Mouse (Mus musculus): ENCODE measurements at regions not wholly inside any gene's neighbourhood (a gene's known extent, or its start where the extent isn't known, plus 50 kb on each side); places are given as distances from the start of the nearest gene placed in this dataset.

GRCm38 (mm10) chr2:61245526-61245925 is 282.5 kb upstream of the Rbms1 start:
- Histone ChIP-seq H3K36me3 (ENCODE audit: control insufficient read depth, insufficient read depth, low read length) (peaks cover 1% of the 10 kb centered on the region; the same call in 1 of the 2 replicates), H3K4me1 (ENCODE audit: control insufficient read depth, insufficient read depth, low read length) (no peaks in the 10 kb centered on the region; the same call in 1 of the 2 replicates), H3K4me3 (no peak overlapping the region), H3K9ac (ENCODE audit: low read depth, low read length) (no peak overlapping the region), H3K27ac (no peak overlapping the region), H3K79me2 (replicated peaks; ENCODE audit: control insufficient read depth, insufficient read depth, low read length) (no peaks in the 10 kb centered on the region), H3K27me3 (ENCODE audit: control insufficient read depth, insufficient read depth, low read length) (no peaks in the 10 kb centered on the region)
- DNase-seq = no peak
- 92% methylated on average over 7 of the region's 7 CpGs for WGBS
- intact Hi-C loops (cut with DNase I) = no loop called here
- TF ChIP-seq POLR2A (IDR thresholded peaks at IDR 0.05; ENCODE audit: insufficient read depth, low read depth, low read length) = no peak

GRCm38 (mm10) chr2:61221676-61222075 is 258.7 kb upstream of the Rbms1 start:
- WGBS = 73% methylated on average over 3 of the region's 3 CpGs
- H3K36me3 ChIP-seq (ENCODE audit: control insufficient read depth, insufficient read depth, low read length) = no peaks in the 10 kb centered on the region
- no peaks in the 10 kb centered on the region for H3K4me1 ChIP-seq (ENCODE audit: control insufficient read depth, insufficient read depth, low read length)
- no peak overlapping the region for H3K27ac ChIP-seq
- no peaks in the 10 kb centered on the region for H3K27me3 ChIP-seq (ENCODE audit: control insufficient read depth, insufficient read depth, low read length)
- H3K4me3 ChIP-seq = no peak overlapping the region
- intact Hi-C loops (cut with DNase I) = no loop called here
- H3K79me2 ChIP-seq (replicated peaks; ENCODE audit: control insufficient read depth, insufficient read depth, low read length) = no peaks in the 10 kb centered on the region
- DNase-seq = peak in 1 of 2 experiments; percentile 3
- H3K9ac ChIP-seq (ENCODE audit: low read depth, low read length) = no peak overlapping the region
- TF ChIP-seq CTCF (IDR thresholded peaks at IDR 0.05) = no peak
- TF ChIP-seq POLR2A (IDR thresholded peaks at IDR 0.05; ENCODE audit: insufficient read depth, low read depth, low read length) = no peak
- no peak for TF ChIP-seq EP300 (IDR thresholded peaks at IDR 0.05; ENCODE audit: insufficient read depth, low read depth, low read length)

- no peak for DNase-seq
- no peak overlapping the region for H3K27ac ChIP-seq
- H3K9ac ChIP-seq (ENCODE audit: low read depth, low read length) = no peak overlapping the region
- TF ChIP-seq CTCF (IDR thresholded peaks at IDR 0.05) (no peak), EP300 (IDR thresholded peaks at IDR 0.05; ENCODE audit: insufficient read depth, low read depth, low read length) (no peak), POLR2A (IDR thresholded peaks at IDR 0.05; ENCODE audit: insufficient read depth, low read depth, low read length) (no peak)
- H3K79me2 ChIP-seq (replicated peaks; ENCODE audit: control insufficient read depth, insufficient read depth, low read length) = no peaks in the 10 kb centered on the region
- 76% methylated on average over 2 of the region's 2 CpGs for WGBS
- no peaks in the 10 kb centered on the region for H3K27me3 ChIP-seq (ENCODE audit: control insufficient read depth, insufficient read depth, low read length)
- intact Hi-C loops (cut with DNase I) = no loop called here
- no peaks in the 10 kb centered on the region for H3K4me1 ChIP-seq (ENCODE audit: control insufficient read depth, insufficient read depth, low read length)
- no peak overlapping the region for H3K4me3 ChIP-seq
- H3K36me3 ChIP-seq (ENCODE audit: control insufficient read depth, insufficient read depth, low read length) = no peaks in the 10 kb centered on the region
Observed at GRCm38 (mm10) chr2:61221157-61221556, 258.2 kb upstream of the Rbms1 start.

- no peak for DNase-seq
- H3K79me2 ChIP-seq (replicated peaks; ENCODE audit: control insufficient read depth, insufficient read depth, low read length) = no peaks in the 10 kb centered on the region
- H3K9ac ChIP-seq (ENCODE audit: low read depth, low read length) = no peak overlapping the region
- no peaks in the 10 kb centered on the region for H3K4me1 ChIP-seq (ENCODE audit: control insufficient read depth, insufficient read depth, low read length)
- no peaks in the 10 kb centered on the region for H3K36me3 ChIP-seq (ENCODE audit: control insufficient read depth, insufficient read depth, low read length)
- no peak overlapping the region for H3K4me3 ChIP-seq
- 95% methylated on average over 1 of the region's 1 CpGs for WGBS
- no peaks in the 10 kb centered on the region for H3K27me3 ChIP-seq (ENCODE audit: control insufficient read depth, insufficient read depth, low read length)
- intact Hi-C loops (cut with DNase I) = no loop called here
- TF ChIP-seq CTCF (IDR thresholded peaks at IDR 0.05) = no peak
- TF ChIP-seq POLR2A (IDR thresholded peaks at IDR 0.05; ENCODE audit: insufficient read depth, low read depth, low read length) = no peak
- TF ChIP-seq EP300 (IDR thresholded peaks at IDR 0.05; ENCODE audit: insufficient read depth, low read depth, low read length) = no peak
- H3K27ac ChIP-seq = no peak overlapping the region
Observed at GRCm38 (mm10) chr2:61213951-61214350, 251.0 kb upstream of the Rbms1 start.

- TF ChIP-seq POLR2A (IDR thresholded peaks at IDR 0.05; ENCODE audit: insufficient read depth, low read depth, low read length) (no peak), EP300 (IDR thresholded peaks at IDR 0.05; ENCODE audit: insufficient read depth, low read depth, low read length) (no peak), CTCF (IDR thresholded peaks at IDR 0.05) (no peak)
- intact Hi-C loops (cut with DNase I) = no loop called here
Observed at GRCm38 (mm10) chr2:61201387-61201786, 238.4 kb upstream of the Rbms1 start.

GRCm38 (mm10) chr2:61193976-61194375 is 231.0 kb upstream of the Rbms1 start:
- Histone ChIP-seq H3K27me3 (ENCODE audit: control insufficient read depth, insufficient read depth, low read length) (no peaks in the 10 kb centered on the region), H3K4me3 (no peak overlapping the region), H3K4me1 (ENCODE audit: control insufficient read depth, insufficient read depth, low read length) (no peaks in the 10 kb centered on the region; the same call in 1 of the 2 replicates), H3K36me3 (ENCODE audit: control insufficient read depth, insufficient read depth, low read length) (no peaks in the 10 kb centered on the region), H3K9ac (ENCODE audit: low read depth, low read length) (no peak overlapping the region), H3K79me2 (replicated peaks; ENCODE audit: control insufficient read depth, insufficient read depth, low read length) (no peaks in the 10 kb centered on the region), H3K27ac (no peak overlapping the region)
- no peak for TF ChIP-seq POLR2A (IDR thresholded peaks at IDR 0.05; ENCODE audit: insufficient read depth, low read depth, low read length)
- no peak for TF ChIP-seq EP300 (IDR thresholded peaks at IDR 0.05; ENCODE audit: insufficient read depth, low read depth, low read length)
- TF ChIP-seq CTCF (IDR thresholded peaks at IDR 0.05) = no peak
- DNase-seq = no peak
- WGBS = 69% methylated on average over 2 of the region's 2 CpGs
- intact Hi-C loops (cut with DNase I) = no loop called here

More at GRCm38 (mm10) chr2:61201387-61201786, 238.4 kb upstream of the Rbms1 start:
- DNase-seq = no peak
- Histone ChIP-seq H3K27ac (no peak overlapping the region), H3K36me3 (ENCODE audit: control insufficient read depth, insufficient read depth, low read length) (no peaks in the 10 kb centered on the region), H3K4me3 (no peak overlapping the region), H3K9ac (ENCODE audit: low read depth, low read length) (no peak overlapping the region), H3K79me2 (replicated peaks; ENCODE audit: control insufficient read depth, insufficient read depth, low read length) (no peaks in the 10 kb centered on the region), H3K4me1 (ENCODE audit: control insufficient read depth, insufficient read depth, low read length) (no peaks in the 10 kb centered on the region), H3K27me3 (ENCODE audit: control insufficient read depth, insufficient read depth, low read length) (no peaks in the 10 kb centered on the region)

Data from heart, adult 2 months (tissue).